ENCODE assay signal across 15 mouse cellular contexts in genomic region chr2:42008941-42009340, GRCm38 (mm10).
"Had no signal": no experiment of that assay in that cellular context is flagged by ENCODE, and none has a peak within 500 bp of the region (broad histone marks: within the 10 kb centered on the region; RNA-seq: fewer than 3 reads in every experiment).

No protein-coding gene starts in this region.

- DNase-seq: kidney, adult 8-10 months; kidney, postnatal 25 days; lung, embryonic 14.5 days; lung, postnatal 10 days; lung, postnatal 4 days; right cerebral cortex, postnatal 14 days; thymus, adult 2 months; thymus, postnatal 25 days had no signal

- H3K4me3 ChIP-seq: limb, embryonic 15.5 days; liver, embryonic 12.5 days; myocyte; neural tube, embryonic 12.5 days; stomach, embryonic 15.5 days had no signal

- H3K27ac ChIP-seq: limb, embryonic 15.5 days; liver, embryonic 12.5 days; neural tube, embryonic 12.5 days; stomach, embryonic 15.5 days had no signal

- H3K9me3 ChIP-seq: limb, embryonic 15.5 days; liver, embryonic 12.5 days; neural tube, embryonic 12.5 days; stomach, embryonic 15.5 days had no signal

- H3K36me3 ChIP-seq: limb, embryonic 15.5 days; liver, embryonic 12.5 days; neural tube, embryonic 12.5 days; stomach, embryonic 15.5 days had no signal

- ATAC-seq: intestine, embryonic 16.5 days; liver, embryonic 12.5 days had no signal

- H3K4me1 ChIP-seq: limb, embryonic 15.5 days; liver, embryonic 12.5 days; neural tube, embryonic 12.5 days; stomach, embryonic 15.5 days had no signal

- H3K4me2 ChIP-seq: limb, embryonic 15.5 days; liver, embryonic 12.5 days; lung, embryonic 14.5 days; midbrain, embryonic 11.5 days; neural tube, embryonic 12.5 days; stomach, embryonic 15.5 days had no signal

- H3K9ac ChIP-seq: limb, embryonic 15.5 days; liver, embryonic 12.5 days; lung, embryonic 14.5 days; neural tube, embryonic 12.5 days; stomach, embryonic 15.5 days had no signal

- H3K27me3 ChIP-seq: limb, embryonic 15.5 days; liver, embryonic 12.5 days; neural tube, embryonic 12.5 days; stomach, embryonic 15.5 days had no signal
